Mouse (Mus musculus) retina, postnatal 7 days (tissue): ENCODE results near the gene Psmd2.

Experiments
- DNase-seq: peaks from one replicate; pipeline ENCODE4 v3.0.0-alpha.2; 2012; ENCODE audit warnings: low read depth, low spot score

The Psmd2 gene

DNA sequence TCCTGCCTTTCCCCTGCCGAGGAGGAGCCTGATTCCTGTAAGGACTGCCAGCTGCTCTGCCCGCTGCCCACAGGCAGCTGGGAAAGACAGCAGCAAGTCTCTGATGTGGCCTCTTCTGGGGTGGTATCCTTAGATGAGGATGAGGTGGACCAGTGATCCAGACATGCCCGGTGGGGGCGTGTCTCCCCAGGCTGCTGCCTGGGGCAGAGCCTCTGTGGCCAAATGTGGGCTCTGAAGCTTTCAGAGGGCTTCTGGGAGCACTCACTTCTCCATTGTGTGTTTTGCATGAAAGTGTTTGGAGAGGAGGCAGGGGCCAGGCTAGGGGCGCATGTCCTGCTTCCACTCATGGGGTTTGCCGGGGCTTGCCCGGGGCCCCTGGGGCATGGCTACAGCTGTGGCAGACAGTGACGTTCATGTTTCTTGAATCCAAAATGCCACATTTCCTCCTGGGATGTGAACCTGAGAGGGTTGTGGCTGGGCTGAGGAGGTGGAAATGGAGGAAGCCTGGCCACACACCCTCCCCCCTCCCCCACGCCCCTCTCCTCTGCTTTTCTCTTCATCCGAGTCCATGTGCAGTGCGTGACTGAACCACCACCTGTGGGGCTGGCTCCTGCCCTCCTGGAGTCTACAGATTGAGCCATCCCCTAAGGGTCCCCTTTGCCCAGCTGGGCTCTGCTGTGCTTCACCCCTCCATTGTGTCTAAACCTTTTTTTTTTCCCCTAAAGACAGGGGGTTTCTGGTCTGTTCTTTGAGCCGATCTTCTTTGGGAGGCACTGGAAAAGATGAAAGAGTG is 50.5 kb downstream of the Psmd2 start:
- DNase-seq: no peak

DNA sequence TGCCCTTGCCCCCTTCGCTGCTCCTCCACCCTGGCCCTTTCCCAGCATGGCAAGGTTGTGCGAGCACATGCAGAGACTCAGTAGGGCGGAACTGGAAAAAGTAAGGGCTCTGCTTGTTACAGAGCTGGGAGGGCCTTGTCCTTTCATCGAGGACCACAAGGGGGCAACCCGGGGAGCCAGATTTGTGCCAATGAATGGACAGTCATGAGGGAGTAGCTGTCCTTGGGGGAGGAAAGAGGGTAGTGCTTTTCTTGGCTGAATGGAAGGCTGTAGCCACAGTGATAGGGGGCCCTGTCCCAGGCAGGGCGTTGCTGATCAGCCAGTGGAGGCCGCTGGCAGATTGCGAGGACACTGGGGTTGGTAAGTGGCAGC is 51.1 kb downstream of the Psmd2 start:
- DNase-seq: no peak

DNA sequence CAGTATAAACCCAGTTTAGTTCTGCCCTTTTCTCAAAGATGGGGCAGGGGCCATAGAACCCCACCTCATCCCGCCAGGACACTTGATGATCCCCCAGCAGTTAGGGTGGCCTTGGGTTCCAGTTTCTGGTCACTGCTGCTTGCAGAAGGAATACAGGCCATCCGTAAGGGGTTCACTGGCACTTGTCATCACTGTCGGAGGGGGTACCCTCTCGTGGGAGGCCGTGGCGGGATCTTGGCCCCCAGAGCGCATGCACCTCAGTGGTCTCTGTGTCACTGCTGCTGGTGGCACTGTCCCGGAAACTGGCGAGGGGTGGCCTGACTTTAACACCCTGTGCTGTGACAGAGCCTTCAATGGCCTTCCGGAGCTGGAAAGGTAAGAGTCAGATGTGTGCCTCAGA is 51.6 kb downstream of the Psmd2 start:
- DNase-seq: no peak

DNA sequence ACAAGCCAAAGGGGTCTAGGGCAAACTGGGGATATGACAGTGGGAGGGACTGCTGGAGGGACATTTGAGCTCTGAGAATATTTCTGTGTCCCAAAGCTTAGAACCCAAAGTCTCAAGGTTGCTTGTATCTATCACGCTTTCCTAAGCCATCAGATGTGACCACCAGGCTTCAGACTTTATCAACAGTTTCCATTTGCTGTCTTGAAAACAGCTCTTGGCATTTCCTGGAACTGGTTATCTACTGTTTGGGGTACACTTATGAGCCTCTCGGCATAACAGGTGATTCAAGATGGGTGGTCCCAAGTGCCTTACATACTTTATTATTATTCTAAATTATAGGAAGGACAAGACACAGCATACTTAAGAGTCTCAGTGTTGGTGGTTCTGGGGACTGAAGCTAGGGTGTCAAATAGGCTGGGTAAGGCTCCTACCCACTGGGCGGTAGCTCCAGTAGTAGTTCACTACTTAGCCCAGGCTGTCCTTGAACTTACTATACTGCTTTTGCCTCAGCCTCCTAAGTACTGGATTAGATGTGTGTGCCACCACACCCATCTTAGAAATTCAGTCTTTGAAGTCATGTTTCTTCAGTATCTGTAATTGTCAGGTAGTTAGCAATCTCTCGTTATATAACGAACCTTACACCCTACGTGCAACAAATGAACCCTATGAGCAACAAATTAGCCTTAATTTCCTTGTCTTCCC is 52.4 kb downstream of the Psmd2 start:
- DNase-seq: no peak

DNA sequence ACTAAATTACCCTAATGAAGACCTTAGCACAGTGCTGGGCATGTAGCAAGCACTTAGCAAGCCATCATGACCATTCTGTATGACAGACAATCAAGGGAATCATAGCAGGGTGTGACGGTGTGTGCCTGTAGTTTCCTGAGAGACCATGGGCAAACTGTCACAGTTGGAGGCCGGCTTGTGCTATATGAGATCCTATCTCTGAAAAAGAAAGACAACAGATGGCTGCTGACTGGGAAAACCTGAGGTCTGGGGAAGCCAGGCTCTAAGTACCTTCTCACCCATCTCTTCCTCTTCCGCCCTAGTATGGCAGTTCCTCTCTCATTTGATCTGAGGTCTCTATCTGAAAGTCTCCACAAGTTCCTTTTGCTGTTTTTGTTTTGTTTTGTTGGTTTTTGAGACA is 54.3 kb downstream of the Psmd2 start:
- no peak for DNase-seq

DNA sequence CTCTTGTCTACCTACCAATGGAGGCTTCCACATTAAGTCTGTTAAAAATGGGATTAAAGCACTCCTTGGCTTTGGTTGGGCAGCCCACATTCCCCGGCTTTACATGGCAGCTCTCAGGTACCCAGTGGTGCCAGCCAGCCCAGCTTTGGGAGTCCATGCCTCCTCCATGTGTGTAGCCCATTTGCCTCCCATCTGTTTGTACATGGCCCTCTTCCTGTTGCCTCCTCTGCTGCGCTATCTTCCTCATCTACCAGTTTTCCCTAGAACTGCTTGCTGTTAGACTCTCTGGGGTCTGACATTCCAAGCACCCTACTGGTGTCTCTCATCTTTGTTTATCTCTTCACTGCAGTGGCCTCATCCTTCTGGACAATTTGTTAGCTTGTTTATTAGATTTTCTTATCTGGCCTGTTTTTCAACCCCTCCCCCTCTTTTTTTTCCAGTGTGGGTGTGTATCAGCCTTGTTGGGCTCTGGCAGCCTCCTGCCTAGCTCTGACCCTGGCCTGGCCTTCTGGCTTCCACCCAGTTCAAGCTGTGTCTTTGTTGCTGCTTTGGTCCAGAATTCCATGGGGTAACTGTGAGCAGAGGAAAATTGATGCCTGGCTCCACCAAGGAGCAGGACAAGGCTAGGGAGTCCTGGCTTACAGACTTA is 55.1 kb downstream of the Psmd2 start:
- no peak for DNase-seq

DNA sequence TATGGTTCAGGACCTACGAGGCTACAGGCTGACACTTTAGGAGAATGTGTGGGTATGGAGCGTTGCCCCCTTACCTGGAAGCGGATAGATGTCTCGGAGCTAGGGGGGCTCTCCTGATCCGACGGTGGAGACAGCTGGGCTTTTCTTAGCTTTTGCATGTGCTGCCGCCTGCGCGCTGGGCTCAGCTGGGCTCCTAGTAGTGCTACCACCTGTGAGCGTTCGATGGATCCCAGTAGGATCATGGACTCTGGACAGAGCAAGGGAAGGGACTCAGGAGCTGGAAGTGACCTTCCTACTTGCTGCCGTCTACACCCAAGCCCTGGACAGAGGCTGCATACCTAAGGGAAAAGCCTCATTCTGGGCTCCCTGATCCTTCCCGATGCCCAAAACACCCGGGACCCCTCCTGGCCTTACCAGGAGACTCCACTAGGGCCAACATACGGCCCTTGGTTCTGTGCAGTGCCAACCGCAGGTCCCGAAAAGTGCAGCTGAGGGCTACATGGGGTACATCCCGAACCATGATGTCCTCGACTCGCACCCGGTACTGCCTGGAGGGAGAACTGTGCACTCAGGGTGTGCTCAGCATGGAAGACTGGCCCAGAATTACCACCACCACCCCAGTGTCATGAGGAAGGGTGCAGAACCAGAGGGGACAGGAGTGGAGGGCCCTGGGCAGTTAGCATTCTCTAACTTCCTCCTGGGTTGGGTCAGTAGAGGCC is 56.9 kb downstream of the Psmd2 start:
- DNase-seq: no peak

DNA sequence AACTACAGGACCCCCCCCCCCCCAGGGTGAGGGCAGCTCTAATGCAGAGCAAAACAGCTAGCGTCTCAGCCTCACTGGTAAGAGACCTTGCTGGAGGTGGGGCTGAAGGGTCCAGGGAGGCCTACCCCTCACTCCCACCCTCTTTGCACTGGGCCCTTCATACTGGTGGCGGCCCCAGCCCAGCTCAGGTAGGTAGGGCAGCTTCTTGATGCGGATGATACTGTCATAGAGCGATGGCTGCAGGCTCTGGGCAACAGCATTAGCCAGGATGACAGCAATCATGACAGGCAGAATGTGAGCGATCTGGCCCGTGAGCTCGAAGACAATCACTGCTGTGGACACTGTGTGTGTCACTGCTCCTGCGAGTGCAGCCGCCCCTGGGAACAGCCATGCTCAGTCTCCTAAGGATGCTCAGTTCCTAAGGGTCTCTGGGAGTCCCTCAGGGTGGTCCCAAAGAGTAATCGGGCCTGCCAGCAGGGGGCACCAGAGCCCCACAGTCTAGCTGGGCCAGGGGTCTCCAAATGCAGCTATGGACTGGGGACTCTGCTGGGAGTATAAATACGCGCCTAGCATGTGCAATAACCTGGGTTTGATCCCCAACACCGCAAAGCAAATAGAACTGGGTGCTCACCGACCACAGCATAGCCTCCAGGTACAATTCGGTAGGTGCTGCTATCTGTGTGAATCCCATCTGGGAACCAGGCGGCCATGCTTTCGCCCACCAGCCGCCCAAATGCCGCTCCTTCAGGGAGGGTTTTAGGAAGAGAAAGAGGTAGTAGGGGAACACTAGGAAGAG is 57.7 kb downstream of the Psmd2 start:
- DNase-seq: no peak

DNA sequence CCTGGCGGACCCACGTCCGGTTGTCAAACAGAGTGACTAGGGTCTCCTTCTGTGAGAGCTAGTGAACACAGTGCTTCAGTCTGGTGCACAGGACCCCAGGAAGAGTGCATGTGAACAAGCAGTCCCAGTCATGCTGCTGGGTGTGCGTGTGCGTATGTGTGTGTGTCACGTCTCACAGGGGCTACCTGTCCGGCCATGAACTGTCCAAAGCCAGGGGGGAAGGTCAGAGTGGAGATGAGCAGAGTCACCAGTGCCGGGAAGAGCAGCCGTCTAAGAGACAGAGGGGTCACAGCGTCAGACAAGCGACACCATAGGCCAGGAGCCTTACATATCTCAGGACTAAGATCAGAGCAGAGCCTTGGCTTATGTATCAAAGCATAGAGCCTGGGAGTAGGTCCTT is 58.9 kb downstream of the Psmd2 start:
- DNase-seq: no peak

DNA sequence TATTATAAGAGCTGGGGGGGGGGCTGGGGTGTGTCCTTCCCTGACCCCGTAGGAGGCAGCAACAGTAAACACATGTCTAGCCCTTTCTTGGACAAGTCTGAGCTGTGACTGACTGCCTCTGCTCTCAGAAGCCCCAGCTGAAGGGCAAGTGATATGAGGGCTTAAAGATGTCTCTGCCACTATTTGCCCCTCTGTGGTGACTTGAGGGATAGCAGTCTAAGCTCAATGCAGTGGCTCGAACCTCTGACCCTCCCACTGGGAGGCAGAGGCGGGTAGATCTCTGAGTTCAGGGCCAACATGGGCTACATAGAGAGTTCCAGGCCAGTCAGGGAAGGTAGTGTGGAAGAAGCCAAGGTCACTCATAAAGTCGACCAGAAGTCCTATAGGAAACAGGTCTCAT is 59.4 kb downstream of the Psmd2 start:
- no peak for DNase-seq

DNA sequence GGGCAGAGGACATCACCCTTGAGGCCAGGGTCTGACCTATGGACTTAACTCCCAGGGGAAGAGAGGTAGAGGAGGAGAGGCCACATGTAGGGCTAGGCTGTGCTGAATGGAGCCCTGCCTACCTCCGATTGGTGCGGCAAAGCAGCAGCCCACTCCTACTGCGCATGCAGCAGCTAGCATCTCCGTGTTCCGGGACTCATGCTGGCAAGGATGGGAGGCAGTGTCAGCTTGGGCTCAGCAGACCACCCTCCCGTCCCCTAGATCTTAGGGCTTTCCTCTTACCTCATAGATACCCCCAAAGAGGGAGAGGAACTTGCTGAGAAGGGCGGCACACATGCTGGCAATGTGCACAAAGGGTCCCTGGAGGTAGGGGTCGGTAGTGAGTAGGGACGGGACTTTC is 60.7 kb downstream of the Psmd2 start:
- DNase-seq: no peak

DNA sequence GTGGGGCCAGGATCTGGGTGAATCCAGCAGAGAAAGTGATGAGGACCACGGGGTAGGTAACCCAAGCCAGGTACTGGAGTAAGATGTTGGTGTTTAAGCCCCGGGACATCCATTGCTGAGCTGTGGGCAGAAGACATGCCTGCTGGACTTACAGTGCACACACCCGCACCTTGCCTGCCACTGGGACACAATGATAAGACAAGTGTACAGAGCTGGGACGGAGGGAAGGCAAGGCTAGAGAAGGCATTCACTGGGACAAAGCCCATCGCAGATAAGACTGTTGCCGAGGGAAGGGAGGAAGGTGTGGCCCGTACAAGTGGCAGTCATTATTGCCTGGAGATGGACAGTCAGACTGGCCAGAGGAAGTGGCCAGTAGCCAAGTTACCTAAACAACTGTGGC is 61.4 kb downstream of the Psmd2 start:
- DNase-seq: no peak
